Mouse (Mus musculus) adrenal gland, postnatal 10 days (tissue): ENCODE measurements around the gene Adgrb3. TPM values are rescaled to one million over a fixed set of nuclear protein-coding genes. Genes with fewer than 3 reads are reported as not detected.
A peak's percentile ranks its signal among the peaks of the same experiment; 100 is the strongest.

Experiments used
- DNase-seq: peaks from one replicate; pipeline ENCODE4 v3.0.0; 2021; ENCODE audit warnings: mixed read lengths
- total RNA-seq, 2 experiments: library from RNA; stranded (reverse); gene quantifications; 2 replicates each; pipeline ENCODE4 v1.2.3; 2021

Adgrb3 gene
- total RNA-seq, 2 experiments from 2014 or later = 2.4 to 4.5 TPM

DNA sequence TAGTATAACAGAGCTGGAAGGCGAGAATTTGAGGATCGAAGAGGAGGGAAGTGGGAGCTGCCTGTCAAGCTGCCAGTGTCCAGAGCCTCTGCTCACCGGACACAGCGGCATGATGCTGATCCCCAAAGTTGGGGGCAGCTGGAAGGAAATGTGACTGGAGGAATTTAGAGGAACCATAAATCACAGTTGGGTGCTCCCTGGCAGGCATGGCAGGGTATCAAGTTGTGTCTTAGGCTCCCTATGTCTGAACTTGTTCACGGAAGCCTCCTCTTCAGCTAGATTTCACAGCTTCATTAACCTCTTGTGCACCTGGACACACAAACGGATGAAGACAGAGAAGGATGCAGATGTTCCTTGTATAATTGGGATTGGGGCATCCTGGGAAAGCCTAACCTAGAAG is 722.8 kb downstream of the Adgrb3 start:
- no peak for DNase-seq

DNA sequence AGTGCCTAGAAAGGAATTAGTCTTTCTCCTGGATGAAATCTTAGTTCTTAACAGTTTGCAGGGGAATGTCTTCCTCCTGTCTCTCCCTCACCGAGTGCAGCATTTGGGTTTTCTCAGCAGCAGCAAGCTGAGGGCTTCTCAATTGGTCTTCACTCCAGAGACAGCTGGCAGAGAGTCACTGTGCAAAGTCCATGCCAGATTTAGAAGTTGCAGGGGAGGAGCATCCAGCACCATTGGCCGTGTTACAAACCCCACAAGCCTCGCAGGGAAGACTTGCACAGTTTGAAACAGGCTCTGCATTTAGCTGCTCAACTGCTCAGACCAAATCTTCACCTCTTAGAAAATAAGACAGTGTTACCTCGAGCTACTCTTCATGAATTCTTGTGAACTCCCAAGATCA is 724.1 kb downstream of the Adgrb3 start:
- peak; percentile 49 for DNase-seq

DNA sequence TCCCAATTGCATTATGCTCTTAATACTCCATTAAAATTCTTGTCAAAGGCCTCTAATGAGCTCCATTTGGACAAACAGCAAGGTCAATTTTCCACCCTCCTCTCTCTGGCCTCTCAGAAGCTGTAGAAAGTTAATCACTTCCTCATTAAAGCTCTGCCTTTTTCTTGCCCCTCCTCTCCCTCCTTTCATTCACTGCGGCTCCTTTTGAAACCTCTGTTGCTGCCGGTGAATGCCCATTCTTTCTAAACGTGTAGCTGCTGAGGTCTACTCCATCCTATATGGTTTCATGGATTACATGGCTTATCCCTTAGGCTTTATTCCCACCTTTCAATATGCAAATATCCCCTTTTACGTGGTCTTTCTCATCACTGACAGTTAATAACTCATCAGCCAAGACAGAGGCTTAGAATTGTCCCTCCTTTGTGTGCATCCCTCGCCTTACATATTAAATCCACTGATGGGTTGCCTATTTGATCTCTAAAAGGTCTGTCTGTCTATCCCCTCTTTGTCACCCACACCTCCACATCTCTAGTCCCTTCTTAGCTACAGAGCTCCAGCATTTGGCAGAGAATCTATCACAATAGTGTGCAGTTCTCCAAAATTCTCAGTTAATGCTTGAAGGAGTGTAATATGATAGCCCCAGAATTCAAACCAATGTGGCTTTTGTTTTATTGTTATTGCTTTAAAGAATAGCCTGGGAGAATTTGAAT is 741.3 kb downstream of the Adgrb3 start:
- DNase-seq = no peak

DNA sequence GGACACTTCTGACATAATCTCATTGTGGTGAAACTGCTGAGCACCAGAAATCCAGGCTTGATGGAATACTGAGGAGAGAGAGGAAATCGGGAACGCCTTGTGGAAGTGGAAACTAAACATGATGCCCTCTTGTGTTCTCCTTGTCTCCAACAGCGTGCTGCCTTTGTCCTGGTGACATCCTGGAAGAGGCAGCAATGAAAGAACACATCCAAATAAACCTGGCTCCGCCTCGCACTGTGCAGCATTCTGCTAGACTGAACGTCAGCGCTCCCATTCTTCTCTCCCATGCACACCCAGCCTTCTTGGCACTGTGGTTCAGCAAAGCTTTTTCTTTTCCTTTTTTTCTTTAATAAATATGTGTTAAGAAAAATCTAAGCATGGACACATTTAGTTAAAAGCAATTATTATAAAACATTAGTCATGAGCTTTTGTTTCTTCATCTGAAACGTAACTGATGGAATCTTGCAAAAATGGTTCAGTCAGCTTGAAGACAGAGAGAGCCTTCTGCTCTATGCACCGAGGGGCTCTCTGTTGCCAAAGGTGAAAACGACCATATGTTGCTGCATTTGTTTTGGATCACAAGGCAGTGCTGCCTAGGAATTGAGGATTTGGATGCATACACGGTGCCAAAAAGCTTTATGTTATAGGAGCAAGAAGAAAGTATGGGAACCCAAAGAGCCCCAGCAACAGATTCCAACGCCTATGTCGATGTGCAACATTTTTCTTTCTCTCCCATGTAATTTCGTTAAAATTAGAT is 743.7 kb downstream of the Adgrb3 start:
- DNase-seq = no peak

GRCm38 (mm10) chr1:25082377-25082776 is 747.1 kb downstream of the Adgrb3 start:
- DNase-seq = no peak

DNA sequence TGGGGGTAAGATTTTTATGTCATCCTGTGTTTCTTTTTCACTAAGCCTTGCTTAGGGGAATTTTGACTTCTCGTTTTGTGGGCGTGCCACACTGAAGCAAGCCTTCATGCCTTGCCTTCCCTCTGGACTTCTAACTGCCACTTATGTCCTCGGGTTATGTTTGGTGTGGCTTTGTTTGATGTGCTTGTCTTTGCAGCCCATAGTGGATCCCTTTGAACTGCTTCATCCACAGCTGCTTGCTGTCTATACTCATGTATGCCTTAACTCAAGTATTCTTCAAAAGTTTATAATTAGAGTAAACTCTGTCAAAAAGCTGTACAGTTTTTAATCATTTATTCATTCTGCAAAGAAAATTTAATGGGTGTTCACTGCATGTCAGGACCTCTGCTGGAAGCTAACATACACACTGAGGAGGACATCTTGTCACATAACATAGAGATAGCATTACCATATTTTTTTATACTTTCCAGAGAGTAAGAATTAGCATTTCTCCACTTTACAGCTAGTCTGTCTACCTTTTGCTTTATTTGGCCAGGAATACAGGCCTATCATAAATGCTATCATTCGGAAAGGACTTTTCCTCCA is 748.1 kb downstream of the Adgrb3 start:
- no peak for DNase-seq

GRCm38 (mm10) chr1:25079395-25079794 is 750.1 kb downstream of the Adgrb3 start:
- DNase-seq = no peak

DNA sequence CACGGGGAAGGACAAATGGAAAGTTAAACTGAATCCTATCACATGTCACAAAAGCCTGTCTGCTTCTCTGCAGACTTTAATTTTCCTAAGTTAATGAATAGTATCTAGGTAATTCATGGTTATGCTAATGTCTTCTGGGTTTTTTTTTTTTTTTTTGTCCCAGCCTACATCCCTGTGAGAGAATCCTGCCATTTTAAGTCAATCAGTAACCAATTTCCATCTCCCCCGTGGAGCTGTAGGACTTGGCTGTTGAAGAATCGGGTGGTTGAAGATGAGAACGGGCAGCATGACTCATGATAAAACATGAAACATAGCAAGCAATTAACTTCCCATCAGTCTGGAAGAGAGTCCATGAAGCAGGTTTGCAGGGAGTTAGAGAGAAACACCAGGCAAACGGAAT is 753.6 kb downstream of the Adgrb3 start:
- DNase-seq = no peak

GRCm38 (mm10) chr1:25063964-25064363 is 765.5 kb downstream of the Adgrb3 start:
- DNase-seq = no peak

DNA sequence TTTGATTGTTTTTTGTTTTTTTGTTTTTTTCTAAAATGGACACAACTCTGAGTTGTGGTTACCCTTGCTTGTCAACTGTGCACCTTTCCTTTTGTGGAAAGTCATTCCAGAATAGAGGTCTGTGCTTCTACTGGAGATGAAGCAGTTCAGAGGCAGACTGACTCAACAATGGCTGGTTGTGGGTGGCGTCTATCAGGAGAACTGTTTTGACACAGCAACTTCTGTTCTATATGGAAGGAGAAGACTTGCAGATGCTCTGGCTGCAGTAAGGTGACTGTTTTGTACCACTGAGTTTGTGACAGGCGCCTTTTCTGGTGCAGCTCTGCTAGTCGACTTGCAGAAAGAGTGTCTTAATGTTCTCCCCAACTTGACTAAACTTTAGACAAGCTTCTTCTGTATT is 768.6 kb downstream of the Adgrb3 start:
- no peak for DNase-seq

GRCm38 (mm10) chr1:25060191-25060590 is 769.3 kb downstream of the Adgrb3 start:
- no peak for DNase-seq

DNA sequence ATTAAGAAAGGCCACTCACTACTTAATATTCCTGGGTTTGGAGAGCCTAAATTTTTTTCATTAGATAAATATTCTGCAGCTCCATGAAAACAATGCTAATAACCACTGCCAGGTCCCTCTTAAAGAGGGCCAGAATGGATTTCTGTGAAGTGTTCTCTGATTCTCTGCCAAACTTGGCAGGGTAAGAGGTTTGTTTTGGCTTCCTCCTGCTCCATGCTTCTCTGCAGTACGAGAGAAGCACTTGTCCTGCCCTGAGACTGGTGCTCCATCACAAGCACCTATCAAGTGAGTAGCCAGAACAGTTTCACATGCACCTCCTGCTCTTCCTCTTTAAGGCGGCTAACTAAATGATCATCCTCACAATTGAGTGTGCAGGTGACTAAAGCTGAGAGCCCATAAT is 771.9 kb downstream of the Adgrb3 start:
- DNase-seq = no peak

- no peak for DNase-seq
Observed at GRCm38 (mm10) chr1:25057212-25057611, 772.3 kb downstream of the Adgrb3 start.

DNA sequence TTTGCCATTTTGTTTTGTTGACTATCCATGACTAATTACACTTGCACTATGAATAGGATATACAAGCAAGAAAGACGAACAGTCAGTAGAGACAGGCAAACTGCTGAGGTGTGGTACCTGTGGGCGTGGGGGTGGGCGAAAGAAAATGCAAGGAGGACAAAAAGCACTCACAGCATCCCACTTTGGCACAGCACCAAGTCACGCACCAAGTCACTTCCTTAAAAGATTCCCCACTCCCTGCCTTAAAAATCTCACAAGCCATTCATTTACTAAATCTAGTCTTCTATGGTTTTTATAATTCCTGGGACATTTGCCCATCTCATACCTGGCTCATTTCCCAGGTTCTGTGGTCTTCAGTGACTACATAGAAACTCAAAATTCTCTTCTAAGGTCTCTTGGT is 787.4 kb downstream of the Adgrb3 start:
- DNase-seq = no peak

GRCm38 (mm10) chr1:25034161-25034560 is 795.3 kb downstream of the Adgrb3 start:
- no peak for DNase-seq

DNA sequence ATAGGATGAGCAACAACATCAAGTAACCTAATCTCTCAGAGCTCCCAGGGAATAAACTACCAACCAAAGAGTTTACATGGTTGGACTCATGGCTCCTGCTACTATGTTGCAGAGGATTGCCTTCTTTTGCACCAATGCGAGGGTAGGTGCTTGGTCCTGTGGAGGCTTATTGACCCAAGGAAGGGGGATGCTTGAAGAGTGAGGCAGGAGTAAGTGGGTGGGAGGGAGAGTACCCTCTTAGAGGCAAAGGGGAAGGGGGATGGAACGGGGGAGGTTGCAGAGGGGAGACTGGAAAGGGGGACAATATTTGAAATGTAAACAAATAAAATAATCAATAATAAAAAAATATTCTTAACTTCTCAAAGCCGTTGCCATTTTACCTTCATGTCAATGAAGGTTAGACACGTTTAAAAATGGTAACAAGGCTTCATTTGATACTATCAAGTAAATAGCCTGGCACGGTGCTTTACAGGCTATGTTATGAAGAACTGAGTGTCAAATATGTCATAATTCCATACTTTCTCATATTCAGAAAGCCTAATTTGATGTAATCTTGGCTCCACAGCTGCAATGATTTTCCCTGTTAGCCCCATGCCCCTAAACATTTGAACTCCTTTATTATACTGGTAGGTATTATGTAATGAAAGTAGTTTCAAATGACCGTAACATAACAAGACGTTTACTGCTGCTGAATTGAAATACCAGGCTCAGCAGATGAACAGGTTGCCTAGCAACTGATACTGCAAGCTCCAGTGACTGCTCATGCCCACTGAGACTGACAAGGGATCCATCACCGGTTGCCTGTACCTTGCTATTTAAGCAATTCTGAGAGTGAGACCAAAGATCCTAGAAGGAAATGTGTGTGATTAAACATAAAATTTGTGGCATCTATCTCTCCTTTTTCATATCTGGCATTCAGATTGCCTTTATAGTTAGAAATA is 796.1 kb downstream of the Adgrb3 start:
- no peak for DNase-seq

GRCm38 (mm10) chr1:25023156-25023555 is 806.4 kb downstream of the Adgrb3 start:
- DNase-seq = no peak

GRCm38 (mm10) chr1:25017851-25018250 is 811.7 kb downstream of the Adgrb3 start:
- peak; percentile 28 for DNase-seq
